Mouse (Mus musculus): ENCODE data around the gene Dnah7c. TPM values are rescaled to one million over a fixed set of nuclear protein-coding genes. Genes with fewer than 3 reads are reported as not detected.
A peak's percentile ranks its signal among the peaks of the same experiment; 100 is the strongest.
"Not testable (repeated sequence)": the region's sequence is repeated elsewhere in the genome, so short reads cannot be mapped to it uniquely, and the experiment has no call there.

Dnah7c gene
- total and polyA plus RNA-seq, 2 experiments from 2014 or later = 0.19 to 1.8 TPM

DNA sequence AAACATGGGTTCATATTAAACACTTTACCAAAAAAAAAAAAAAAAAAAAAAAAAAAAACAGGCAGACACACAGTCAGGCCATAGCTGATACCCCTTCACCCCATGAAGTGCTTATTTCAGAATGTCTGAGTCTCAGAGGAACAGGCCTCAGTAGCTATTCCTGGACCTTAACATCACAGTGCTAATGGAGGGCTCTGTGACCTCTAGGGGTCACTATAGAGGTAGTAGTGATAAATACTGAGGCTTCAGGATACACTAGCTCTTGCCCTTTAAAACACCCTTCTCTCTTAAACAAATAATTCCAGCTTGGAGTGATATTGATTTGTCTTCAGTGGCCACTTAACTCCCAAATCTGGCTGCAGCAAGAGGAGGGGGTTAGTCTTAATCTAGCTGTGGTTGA, 343.9 kb downstream of the Dnah7c start:
- not testable (repeated sequence) for H3K27me3 ChIP-seq (ENCODE audit: insufficient read depth, low read length); H3K4me1 ChIP-seq (ENCODE audit: insufficient read depth, low read length); H3K4me2 ChIP-seq (ENCODE audit: low read depth, low read length, poor library complexity, severe bottlenecking); H3K9ac ChIP-seq (replicated peaks; ENCODE audit: low read length, poor library complexity, severe bottlenecking); H3K4me3 ChIP-seq (ENCODE audit: low read depth, low read length); H3K27ac ChIP-seq (ENCODE audit: low read depth, low read length); DNase-seq (ENCODE audit: low spot score); ATAC-seq (ENCODE audit: low FRiP score); H3K36me3 ChIP-seq (ENCODE audit: insufficient read depth, low read length); H3K9me3 ChIP-seq (ENCODE audit: low read length)
- 0 out of 2 replicates have a peak, but pooled peaks have one; percentile 17 for TF ChIP-seq CTCF (IDR thresholded peaks at IDR 0.05)

GRCm38 (mm10) chr1:46770077-46770695, 344.8 kb downstream of the Dnah7c start:
- ATAC-seq (ENCODE audit: low FRiP score); H3K36me3 ChIP-seq (ENCODE audit: insufficient read depth, low read length); H3K4me3 ChIP-seq (ENCODE audit: low read depth, low read length); H3K9me3 ChIP-seq (ENCODE audit: low read length); H3K4me2 ChIP-seq (ENCODE audit: low read depth, low read length, poor library complexity, severe bottlenecking); DNase-seq (ENCODE audit: low spot score); H3K9ac ChIP-seq (replicated peaks; ENCODE audit: low read length, poor library complexity, severe bottlenecking); H3K27me3 ChIP-seq (ENCODE audit: insufficient read depth, low read length); H3K4me1 ChIP-seq (ENCODE audit: insufficient read depth, low read length); H3K27ac ChIP-seq (ENCODE audit: low read depth, low read length): not testable (repeated sequence)
- WGBS = 83% methylated on average over 7 of the region's 7 CpGs

GRCm38 (mm10) chr1:46782227-46782626, 356.8 kb downstream of the Dnah7c start:
- not testable (repeated sequence) for DNase-seq (ENCODE audit: low spot score); ATAC-seq (ENCODE audit: low FRiP score); H3K4me3 ChIP-seq (ENCODE audit: low read depth, low read length); H3K36me3 ChIP-seq (ENCODE audit: insufficient read depth, low read length); H3K4me1 ChIP-seq (ENCODE audit: insufficient read depth, low read length); H3K9ac ChIP-seq (replicated peaks; ENCODE audit: low read length, poor library complexity, severe bottlenecking); H3K9me3 ChIP-seq (ENCODE audit: low read length); H3K27me3 ChIP-seq (ENCODE audit: insufficient read depth, low read length); H3K4me2 ChIP-seq (ENCODE audit: low read depth, low read length, poor library complexity, severe bottlenecking); H3K27ac ChIP-seq (ENCODE audit: low read depth, low read length)
- 88% methylated on average over 4 of the region's 4 CpGs for WGBS

GRCm38 (mm10) chr1:46805074-46805473, 379.7 kb downstream of the Dnah7c start:
- Histone ChIP-seq H3K9ac (replicated peaks; ENCODE audit: low read length, poor library complexity, severe bottlenecking) (no peak overlapping the region), H3K27ac (ENCODE audit: low read depth, low read length) (no peak overlapping the region), H3K9me3 (ENCODE audit: low read length) (no peaks in the 10 kb centered on the region), H3K27me3 (ENCODE audit: insufficient read depth, low read length) (no peaks in the 10 kb centered on the region), H3K36me3 (ENCODE audit: insufficient read depth, low read length) (no peaks in the 10 kb centered on the region; the same call in 1 of the 2 replicates), H3K4me1 (ENCODE audit: insufficient read depth, low read length) (no peaks in the 10 kb centered on the region), H3K4me3 (ENCODE audit: low read depth, low read length) (no peak overlapping the region), H3K4me2 (ENCODE audit: low read depth, low read length, poor library complexity, severe bottlenecking) (no peak overlapping the region)
- DNase-seq (ENCODE audit: low spot score) (no peak), ATAC-seq (ENCODE audit: low FRiP score) (no peak)
- TF ChIP-seq CTCF (IDR thresholded peaks at IDR 0.05) = no peak
- 90% methylated on average over 1 of the region's 1 CpGs for WGBS

GRCm38 (mm10) chr1:46808630-46809029, 383.2 kb downstream of the Dnah7c start:
- not testable (repeated sequence) for H3K27ac ChIP-seq (ENCODE audit: low read depth, low read length)

DNA sequence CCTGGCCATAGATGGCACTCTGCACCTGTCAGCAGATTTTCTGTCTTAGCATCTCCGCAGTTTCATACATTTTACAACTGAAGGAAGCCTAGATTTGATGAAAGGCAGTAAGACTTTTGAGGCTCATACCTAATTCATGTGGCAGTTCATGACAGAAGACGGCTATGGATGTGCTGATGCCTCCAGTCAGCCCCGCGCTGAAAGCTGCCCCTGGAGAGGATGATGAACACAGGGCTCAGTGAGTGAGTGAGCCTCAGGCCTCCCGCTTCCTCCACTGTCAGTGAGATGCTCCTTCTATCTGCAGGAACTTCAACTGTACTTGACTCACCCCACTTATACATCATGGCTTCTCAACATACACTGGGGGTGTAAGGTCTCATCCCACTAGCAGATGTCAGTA, 392.5 kb downstream of the Dnah7c start:
- H3K27ac ChIP-seq (ENCODE audit: low read depth, low read length) = no peak overlapping the region
- H3K27me3 ChIP-seq (ENCODE audit: insufficient read depth, low read length) = no peaks in the 10 kb centered on the region
- no peak overlapping the region for H3K9ac ChIP-seq (replicated peaks; ENCODE audit: low read length, poor library complexity, severe bottlenecking)
- peaks cover 12% of the 10 kb centered on the region for H3K36me3 ChIP-seq (ENCODE audit: insufficient read depth, low read length)
- DNase-seq (ENCODE audit: low spot score) (no peak), ATAC-seq (ENCODE audit: low FRiP score) (peak; percentile 58; the same call in 1 of the 2 replicates)
- H3K4me2 ChIP-seq (ENCODE audit: low read depth, low read length, poor library complexity, severe bottlenecking) = no peak overlapping the region
- no peaks in the 10 kb centered on the region for H3K4me1 ChIP-seq (ENCODE audit: insufficient read depth, low read length)
- H3K4me3 ChIP-seq (ENCODE audit: low read depth, low read length) = no peak overlapping the region
- TF ChIP-seq CTCF (IDR thresholded peaks at IDR 0.05) = peak; percentile 11; the same call in 1 of the 2 replicates
- 87% methylated on average over 5 of the region's 5 CpGs for WGBS
- H3K9me3 ChIP-seq (ENCODE audit: low read length) = no peaks in the 10 kb centered on the region

More at GRCm38 (mm10) chr1:46808630-46809029, 383.2 kb downstream of the Dnah7c start:
- H3K36me3 ChIP-seq (ENCODE audit: insufficient read depth, low read length); H3K9me3 ChIP-seq (ENCODE audit: low read length); ATAC-seq (ENCODE audit: low FRiP score); H3K9ac ChIP-seq (replicated peaks; ENCODE audit: low read length, poor library complexity, severe bottlenecking); H3K4me1 ChIP-seq (ENCODE audit: insufficient read depth, low read length); H3K4me3 ChIP-seq (ENCODE audit: low read depth, low read length); H3K27me3 ChIP-seq (ENCODE audit: insufficient read depth, low read length); DNase-seq (ENCODE audit: low spot score); H3K4me2 ChIP-seq (ENCODE audit: low read depth, low read length, poor library complexity, severe bottlenecking): not testable (repeated sequence)
- 90% methylated on average over 4 of the region's 4 CpGs for WGBS

Measured in midbrain, postnatal 0 days (tissue).